Mouse (Mus musculus): ENCODE results near the gene 4933405L10Rik. TPM values are rescaled to one million over a fixed set of nuclear protein-coding genes. Genes with fewer than 3 reads are reported as not detected.

The 4933405L10Rik gene
- polyA plus RNA-seq (2012; rRNA removed; ENCODE audit: low replicate concordance) = 0.12 TPM in 1 of 2 replicates, not detected in the other

GRCm38 (mm10) chr8:105707498-105708403, at the start of gene 4933405L10Rik, which contains the start of gene Enkd1:
Gene 4933405L10Rik (plus strand): TSS chr8:105707655.
Gene Enkd1 (minus strand): TSS chr8:105708210.

DNA sequence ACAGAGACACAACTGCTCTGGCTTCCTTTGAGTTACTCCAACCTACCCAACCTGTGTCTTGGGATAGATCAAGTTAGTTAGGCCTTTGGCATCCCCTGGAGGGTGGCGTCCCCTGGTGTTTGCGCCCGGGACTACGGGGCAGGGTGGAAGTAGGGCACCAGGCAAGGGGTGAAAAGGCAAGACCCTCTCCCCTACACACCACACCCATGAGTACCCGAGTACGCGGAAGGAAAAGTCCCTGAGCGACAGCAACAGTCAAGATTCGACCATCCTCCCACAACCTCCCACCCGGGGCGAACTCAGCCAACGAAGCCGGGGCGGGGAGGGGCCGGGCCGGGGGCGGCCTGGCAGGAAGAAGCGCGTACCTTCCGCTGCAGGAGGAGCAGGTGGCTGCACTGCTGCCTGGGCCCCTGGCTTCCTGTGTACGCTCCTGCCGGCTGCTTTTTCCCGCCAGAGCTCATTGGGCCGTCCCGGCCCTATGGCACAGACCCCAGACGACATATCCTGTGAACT, 21.6 kb upstream of the 4933405L10Rik start, which contains the start of gene Carmil2:
TSS of gene Carmil2 (plus strand) at position 479 of the 513 bp plus-strand sequence.

DNA sequence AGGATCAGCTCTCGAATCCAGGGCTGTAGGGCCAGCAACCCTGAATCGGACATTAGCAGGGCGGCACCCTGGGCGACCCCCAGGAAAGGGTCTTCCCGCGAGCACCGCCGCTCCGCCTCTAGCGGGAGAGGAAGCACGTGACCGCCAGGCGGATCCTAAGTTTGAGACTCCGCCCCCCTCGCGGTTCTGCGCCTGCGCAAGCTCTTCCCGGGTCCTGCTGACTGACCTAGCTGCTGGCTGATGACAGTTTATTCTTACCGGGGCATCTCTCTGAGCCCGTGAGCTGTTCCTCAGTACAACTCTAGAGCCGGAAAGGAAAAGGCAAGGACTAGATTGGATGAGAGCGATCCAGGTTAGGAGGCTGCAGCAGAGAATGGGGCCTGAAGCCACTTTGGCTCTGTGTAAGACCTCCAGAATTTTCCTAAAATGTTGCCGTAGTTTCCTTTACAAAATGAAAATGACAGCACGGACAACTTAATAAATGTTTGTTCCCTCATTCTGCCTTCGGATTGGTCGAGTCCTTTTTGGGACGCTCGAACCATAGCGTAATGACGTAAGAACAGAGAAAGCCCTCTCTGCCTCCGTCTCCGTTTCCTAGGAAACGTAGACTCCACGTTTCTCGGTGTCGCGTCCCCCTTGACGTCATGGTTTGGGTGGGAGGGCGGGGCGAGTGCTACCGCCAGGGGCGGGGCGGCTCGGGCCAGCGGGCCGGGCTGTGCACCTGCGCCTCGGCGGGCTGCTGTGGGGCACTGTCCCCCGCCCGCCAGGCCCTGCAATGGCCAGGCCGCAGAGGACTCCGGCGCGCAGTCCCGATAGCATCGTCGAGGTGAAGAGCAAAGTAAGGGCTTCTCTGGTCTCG, 6.3 kb upstream of the 4933405L10Rik start, which contains the start of the genes Acd and Pard6a:
TSS of gene Acd (minus strand) at position 137 of the 859 bp plus-strand sequence.
TSS of gene Pard6a (plus strand) at position 183 of the 859 bp plus-strand sequence.

DNA sequence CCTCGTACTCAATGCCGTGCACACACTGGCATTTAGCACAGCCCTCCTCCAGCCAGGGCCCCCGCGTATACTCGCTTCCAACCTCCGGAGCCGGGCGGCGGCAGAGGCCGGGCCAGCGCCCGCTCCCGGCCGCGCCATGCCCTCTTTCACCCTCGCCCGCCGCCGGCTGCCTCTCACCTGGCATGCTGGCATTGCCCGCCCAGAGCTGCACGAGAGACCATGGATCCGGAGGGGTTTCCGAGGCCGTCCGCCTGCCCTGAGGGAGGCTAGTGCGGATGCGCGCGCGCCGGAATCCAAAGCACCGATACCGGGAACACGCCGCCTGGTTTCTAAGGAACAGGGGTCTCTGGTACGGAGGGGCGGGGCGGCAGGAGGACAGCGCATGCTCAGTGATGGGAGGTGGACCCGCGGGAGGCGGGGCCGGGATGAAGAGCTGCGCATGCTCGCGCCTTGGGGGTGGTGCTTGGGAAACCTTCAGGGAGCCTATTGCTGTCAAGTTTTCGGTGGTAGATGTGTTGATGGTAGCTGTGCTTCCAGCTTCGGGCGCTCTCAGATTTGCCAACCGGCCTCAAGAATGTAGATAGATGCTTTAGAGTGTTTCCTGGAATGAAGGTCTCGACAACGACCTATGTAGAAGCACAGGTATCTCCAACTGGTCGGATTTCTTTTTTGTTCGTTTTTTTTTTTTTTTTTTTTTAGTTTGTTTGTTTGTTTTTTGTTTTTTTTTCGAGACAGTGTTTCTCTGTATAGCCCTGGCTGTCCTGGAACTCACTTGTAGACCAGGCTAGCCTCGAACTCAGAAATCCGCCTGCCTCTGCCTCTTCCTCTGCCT, 51.0 kb downstream of the 4933405L10Rik start, which contains the start of gene Gfod2:
TSS of gene Gfod2 (minus strand) at position 388 of the 832 bp plus-strand sequence.

Other genes with a start within 250 kb of the 4933405L10Rik start
- gene Tppp3, start 236.1 kb upstream of the 4933405L10Rik start, polyA plus RNA-seq (2012; rRNA removed; ENCODE audit: low replicate concordance) = 150 and 216 TPM in 2 replicates
- gene Zdhhc1, start 210.8 kb upstream of the 4933405L10Rik start, polyA plus RNA-seq (2012; rRNA removed; ENCODE audit: low replicate concordance) = 57.4 and 64.6 TPM in 2 replicates
- gene Hsd11b2, start 188.9 kb upstream of the 4933405L10Rik start, polyA plus RNA-seq (2012; rRNA removed; ENCODE audit: low replicate concordance) = 0.89 and 1.1 TPM in 2 replicates
- 97.3 and 171 TPM in 2 replicates for gene Atp6v0d1, start 141.6 kb upstream of the 4933405L10Rik start, polyA plus RNA-seq (2012; rRNA removed; ENCODE audit: low replicate concordance)
- gene Ripor1, start 102.4 kb upstream of the 4933405L10Rik start, polyA plus RNA-seq (2012; rRNA removed; ENCODE audit: low replicate concordance) = 27.0 and 36.9 TPM in 2 replicates
- gene Ctcf, start 71.1 kb upstream of the 4933405L10Rik start, polyA plus RNA-seq (2012; rRNA removed; ENCODE audit: low replicate concordance) = 11.3 and 19.0 TPM in 2 replicates
- 0.39 TPM in 1 of 2 replicates, not detected in the other for gene Agrp, start 70.3 kb upstream of the 4933405L10Rik start, polyA plus RNA-seq (2012; rRNA removed; ENCODE audit: low replicate concordance)
- 13.1 and 40.2 TPM in 2 replicates for gene Carmil2, start 21.4 kb upstream of the 4933405L10Rik start, polyA plus RNA-seq (2012; rRNA removed; ENCODE audit: low replicate concordance)
- gene Acd, start 6.6 kb upstream of the 4933405L10Rik start, polyA plus RNA-seq (2012; rRNA removed; ENCODE audit: low replicate concordance) = 55.9 TPM in 2 replicates
- gene Pard6a, start 6.5 kb upstream of the 4933405L10Rik start, polyA plus RNA-seq (2012; rRNA removed; ENCODE audit: low replicate concordance) = 19.0 and 20.4 TPM in 2 replicates
- 5.1 and 10.4 TPM in 2 replicates for gene Enkd1, start 555 bp downstream of the 4933405L10Rik start, polyA plus RNA-seq (2012; rRNA removed; ENCODE audit: low replicate concordance)
- 7.4 and 11.3 TPM in 2 replicates for gene Gfod2, start 51.0 kb downstream of the 4933405L10Rik start, polyA plus RNA-seq (2012; rRNA removed; ENCODE audit: low replicate concordance)
- 30.2 and 35.5 TPM in 2 replicates for gene Ranbp10, start 119.7 kb downstream of the 4933405L10Rik start, polyA plus RNA-seq (2012; rRNA removed; ENCODE audit: low replicate concordance)
- gene Tsnaxip1, start 120.1 kb downstream of the 4933405L10Rik start, polyA plus RNA-seq (2012; rRNA removed; ENCODE audit: low replicate concordance) = not detected in 2 replicates
- gene Cenpt, start 145.6 kb downstream of the 4933405L10Rik start, polyA plus RNA-seq (2012; rRNA removed; ENCODE audit: low replicate concordance) = 13.7 and 18.8 TPM in 2 replicates
- 47.9 and 76.8 TPM in 2 replicates for gene Thap11, start 147.5 kb downstream of the 4933405L10Rik start, polyA plus RNA-seq (2012; rRNA removed; ENCODE audit: low replicate concordance)
- 16.7 and 34.9 TPM in 2 replicates for gene Nutf2, start 152.9 kb downstream of the 4933405L10Rik start, polyA plus RNA-seq (2012; rRNA removed; ENCODE audit: low replicate concordance)
- gene Edc4, start 173.2 kb downstream of the 4933405L10Rik start, polyA plus RNA-seq (2012; rRNA removed; ENCODE audit: low replicate concordance) = 75.2 and 91.4 TPM in 2 replicates
- gene Nrn1l, start 185.9 kb downstream of the 4933405L10Rik start, polyA plus RNA-seq (2012; rRNA removed; ENCODE audit: low replicate concordance) = 2.1 and 5.6 TPM in 2 replicates
- 44.9 and 68.5 TPM in 2 replicates for gene Pskh1, start 192.8 kb downstream of the 4933405L10Rik start, polyA plus RNA-seq (2012; rRNA removed; ENCODE audit: low replicate concordance)
- 3.0 and 3.2 TPM in 2 replicates for gene Ctrl, start 226.2 kb downstream of the 4933405L10Rik start, polyA plus RNA-seq (2012; rRNA removed; ENCODE audit: low replicate concordance)
- gene Psmb10, start 230.8 kb downstream of the 4933405L10Rik start, polyA plus RNA-seq (2012; rRNA removed; ENCODE audit: low replicate concordance) = 155 and 284 TPM in 2 replicates
- 4.1 and 5.4 TPM in 2 replicates for gene Lcat, start 235.7 kb downstream of the 4933405L10Rik start, polyA plus RNA-seq (2012; rRNA removed; ENCODE audit: low replicate concordance)

All from mammary gland, adult 2 months (tissue).